Mouse (Mus musculus): ENCODE results near the gene Dgkd.

The Dgkd gene

DNA sequence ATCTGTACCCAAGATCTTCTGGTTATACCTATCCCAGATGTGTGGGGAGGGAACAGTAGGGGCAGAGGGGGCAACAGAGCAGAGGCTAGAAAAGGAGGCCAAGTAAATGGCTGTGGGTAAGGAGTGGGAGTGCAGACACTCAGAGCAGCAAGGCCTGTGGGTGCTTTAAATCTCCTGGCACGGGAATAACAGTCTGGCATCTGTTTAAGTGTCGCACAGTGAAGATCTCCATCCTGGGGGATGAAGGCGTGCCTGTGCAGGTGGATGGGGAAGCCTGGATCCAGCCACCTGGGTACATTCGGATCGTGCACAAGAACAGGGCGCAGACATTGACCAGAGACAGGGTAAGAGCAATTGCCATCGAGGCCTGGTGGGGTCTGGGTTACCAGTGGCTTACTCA, 83.0 kb downstream of the Dgkd start:
- DNase-seq (ENCODE audit: low spot score) = no peak

DNA sequence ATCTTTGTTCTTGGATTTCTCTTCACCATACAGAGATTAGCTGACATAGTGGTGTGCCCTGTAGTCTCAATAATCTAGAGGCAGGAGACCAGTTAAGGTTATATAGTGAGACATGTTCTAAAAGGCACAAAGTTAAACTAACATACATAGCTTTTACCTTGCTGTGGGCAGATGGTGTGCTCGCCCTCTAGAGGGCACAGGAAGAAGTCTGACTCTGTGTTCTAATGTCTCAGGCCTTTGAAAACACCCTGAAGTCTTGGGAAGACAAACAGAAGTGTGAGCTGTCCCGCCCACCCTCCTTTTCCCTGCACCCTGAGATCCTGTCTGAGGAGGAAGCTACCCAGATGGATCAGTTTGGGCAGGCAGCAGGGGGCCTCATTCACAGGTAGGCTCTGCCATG, 83.4 kb downstream of the Dgkd start:
- DNase-seq (ENCODE audit: low spot score) = no peak

DNA sequence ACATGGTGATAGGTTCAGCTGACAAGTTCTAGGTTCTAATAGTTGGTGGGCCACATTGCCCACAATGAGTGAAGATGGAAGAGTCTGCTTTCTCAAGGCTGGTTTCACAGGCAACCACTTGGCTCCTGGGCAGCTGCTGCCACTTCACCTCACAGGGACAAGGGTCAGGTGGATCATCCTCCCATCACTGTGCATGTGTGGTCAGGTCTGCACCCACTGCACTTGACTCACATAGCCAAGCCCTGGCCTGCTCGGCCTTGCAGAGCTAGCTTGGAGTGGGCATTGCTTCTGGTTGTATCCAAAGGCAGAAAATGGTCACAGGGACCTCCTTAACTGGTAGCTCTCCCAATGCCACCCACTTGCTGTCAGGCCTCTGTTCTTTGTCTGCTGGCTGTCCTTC, 88.7 kb downstream of the Dgkd start:
- no peak for DNase-seq (ENCODE audit: low spot score)

DNA sequence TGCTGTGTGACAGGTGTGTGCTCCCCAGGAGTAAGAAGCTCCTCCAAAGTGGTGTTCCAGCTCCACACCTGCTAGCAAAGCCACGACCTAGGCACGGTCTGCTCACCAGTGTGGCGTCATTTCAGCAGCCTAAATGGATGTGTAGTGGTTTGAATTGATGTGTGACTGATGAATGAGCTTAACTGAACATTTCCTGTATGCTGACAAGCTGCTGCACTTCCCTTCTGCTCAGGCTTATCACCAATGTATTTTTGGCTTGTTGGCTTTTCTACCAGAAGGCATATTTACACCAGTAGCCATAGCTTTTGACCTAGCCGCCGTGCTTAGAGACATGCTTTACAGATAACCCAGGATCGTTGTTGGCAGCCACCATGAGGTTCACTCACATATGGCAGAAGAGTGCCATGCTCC, 94.6 kb downstream of the Dgkd start:
- DNase-seq (ENCODE audit: low spot score) = no peak

DNA sequence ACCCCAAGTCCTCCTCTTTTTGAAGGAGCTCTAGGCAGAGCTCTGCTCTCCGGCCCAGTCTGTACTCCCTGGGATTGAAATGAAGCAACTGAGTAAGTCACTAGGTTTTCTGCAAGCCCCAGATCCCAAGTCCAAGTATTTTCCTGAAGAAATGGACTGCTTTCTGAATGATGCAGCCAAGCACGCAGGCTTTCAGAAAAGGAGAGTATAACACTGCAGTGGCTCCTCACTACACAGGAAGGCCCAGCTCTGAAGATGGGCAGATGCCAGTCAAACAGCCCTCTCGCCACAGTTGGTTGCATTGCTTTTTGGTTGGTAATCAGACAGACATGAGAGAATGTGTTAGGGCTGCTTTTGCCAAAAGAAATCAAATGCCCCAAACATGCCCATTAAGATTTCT, 98.6 kb downstream of the Dgkd start:
- no peak for DNase-seq (ENCODE audit: low spot score)

DNA sequence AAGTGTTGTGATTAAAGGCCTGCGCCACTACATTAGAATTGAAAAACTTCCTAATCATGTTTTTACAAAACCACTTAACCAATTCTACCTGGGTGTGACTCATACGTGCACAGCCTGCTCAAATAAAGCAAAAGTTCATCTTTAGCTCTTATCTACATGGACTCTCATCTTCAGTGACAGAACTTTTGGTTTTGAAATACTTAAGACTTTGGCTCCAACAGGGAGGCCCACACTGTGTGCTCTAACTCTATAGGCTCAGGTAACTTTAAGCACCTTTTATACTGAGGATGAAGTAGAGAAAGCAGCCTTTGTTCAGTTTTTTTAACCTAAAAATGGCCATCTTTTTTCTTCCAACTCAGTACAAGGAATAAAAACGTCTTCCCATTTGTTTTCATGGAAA, 100.0 kb downstream of the Dgkd start:
- DNase-seq (ENCODE audit: low spot score) = no peak

DNA sequence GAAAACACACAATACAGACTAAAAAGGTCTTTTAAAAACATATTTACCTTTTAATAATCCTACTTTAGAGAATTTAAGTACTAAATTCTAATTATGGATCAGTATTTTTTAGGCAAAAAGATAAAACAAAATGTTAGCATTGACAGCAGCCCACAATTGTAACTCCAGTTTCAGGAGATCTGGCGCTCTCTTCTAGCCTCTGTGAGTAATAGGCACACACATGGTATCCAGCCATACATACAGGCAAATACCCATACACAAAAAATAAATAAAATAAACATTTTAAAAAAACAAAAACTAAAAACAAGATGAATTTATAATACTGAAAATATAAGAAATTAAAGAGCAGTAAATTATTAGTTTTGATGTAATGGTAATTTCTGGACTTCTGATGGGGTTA, 105.8 kb downstream of the Dgkd start:
- no peak for DNase-seq (ENCODE audit: low spot score)

DNA sequence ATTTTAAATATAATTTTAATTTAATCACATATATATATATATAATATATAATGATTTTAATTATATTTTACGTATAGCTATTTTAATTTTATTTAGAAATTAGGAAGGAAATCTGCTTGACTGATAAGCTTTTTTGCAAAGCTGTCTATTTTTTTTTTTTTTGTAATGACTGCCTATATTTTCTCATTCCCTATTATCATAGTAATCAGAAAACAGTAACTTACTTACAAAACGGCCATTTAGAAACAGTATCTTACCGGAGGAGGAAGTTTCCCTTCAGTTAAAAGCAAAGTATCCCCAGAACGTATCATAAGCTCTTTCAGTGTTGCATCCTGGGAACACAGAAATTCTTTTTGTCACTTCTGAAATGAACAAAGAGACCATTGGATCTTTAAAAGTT, 106.4 kb downstream of the Dgkd start:
- DNase-seq (ENCODE audit: low spot score) = no peak

DNA sequence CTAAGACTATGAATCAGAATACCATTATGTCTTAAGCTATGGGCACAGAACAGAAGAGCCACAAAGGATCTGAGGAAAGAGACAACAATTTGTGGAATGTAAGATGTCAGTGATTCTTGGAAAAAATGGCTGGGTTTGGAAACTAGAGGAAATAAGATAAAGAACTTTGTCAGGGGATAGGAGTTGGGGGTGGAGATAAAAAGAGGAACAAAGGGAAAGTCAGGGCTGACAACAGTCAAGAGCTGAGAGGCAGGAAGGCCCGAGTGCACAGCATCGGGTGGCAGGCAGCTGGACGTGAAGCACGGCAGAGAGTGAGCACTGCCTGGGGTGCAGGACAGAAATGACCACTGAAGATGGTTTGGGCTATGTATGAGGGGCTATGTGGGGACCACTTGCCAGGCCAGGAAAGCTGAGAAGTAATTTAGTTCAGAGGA, 106.9 kb downstream of the Dgkd start:
- DNase-seq (ENCODE audit: low spot score) = no peak

DNA sequence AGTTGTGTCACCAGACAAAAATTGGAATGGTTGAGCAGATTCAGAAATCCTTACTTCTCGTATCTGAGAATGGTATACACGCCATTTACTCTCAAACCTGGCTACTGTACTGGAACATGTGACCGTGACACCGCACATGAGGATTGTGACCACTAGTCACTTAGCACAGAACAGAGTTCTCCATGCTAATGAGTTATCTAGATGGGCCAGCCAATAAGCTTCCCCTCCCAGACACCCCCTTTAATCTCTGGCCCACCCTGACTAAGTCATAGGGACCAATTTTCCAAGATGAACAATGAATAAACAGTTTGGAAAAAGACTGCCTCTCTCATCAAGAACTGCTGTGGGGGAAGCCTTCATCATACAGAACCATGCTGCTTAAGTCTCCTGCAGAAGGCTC, 107.7 kb downstream of the Dgkd start:
- DNase-seq (ENCODE audit: low spot score) = no peak

DNA sequence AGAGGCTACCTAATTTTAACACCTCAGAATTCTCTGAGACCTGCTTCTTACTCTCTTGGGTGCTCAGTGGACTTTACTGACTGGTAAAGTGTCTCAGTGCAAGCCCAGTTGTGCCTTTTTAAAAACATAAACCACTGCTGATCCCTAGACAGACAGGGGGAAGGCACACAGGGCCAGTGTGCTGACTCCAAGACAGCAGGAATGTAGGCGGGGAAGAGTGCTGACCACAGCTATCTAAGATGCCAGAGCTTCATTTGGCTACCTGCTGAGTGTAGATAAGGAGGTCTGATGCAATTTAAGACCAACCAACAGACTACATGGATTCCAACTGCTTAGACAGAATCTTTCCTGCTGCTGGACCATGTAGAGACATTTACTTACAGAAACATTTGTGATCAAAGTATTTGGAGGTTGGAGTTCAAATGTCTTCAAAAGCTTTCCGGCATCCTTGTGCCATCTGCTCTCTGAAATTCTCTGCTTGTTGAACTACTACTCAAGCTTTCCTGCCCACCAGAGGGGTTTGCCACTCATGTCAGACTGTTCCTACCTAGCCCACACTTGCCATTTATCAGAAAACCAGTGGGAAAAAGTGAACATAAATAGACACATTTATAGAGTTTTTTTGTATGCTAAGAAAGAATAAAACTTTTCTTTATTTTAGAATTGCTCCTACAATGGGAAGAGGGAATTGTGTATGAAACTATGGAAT, 108.5 kb downstream of the Dgkd start:
- DNase-seq (ENCODE audit: low spot score) = no peak

DNA sequence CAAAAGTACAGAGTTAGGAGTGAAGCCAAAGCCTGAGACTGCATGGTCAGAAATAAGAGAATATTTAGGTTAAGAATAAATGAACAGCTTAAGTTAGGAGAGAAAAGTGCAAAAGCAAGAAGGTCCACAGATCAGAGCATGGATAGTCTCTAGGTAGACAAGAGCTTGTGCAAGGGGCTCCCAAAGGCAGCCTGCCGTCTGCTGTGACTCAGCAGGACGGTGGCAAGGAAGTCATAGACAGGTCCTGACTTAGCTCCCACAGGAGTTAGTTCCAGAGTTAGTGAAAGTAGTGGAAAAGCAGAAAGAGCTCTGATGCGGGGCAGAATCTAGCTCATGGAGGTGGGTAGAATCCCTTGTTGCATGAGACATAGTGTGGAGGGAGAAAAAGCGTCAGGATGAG, 117.3 kb downstream of the Dgkd start:
- DNase-seq (ENCODE audit: low spot score) = no peak

DNA sequence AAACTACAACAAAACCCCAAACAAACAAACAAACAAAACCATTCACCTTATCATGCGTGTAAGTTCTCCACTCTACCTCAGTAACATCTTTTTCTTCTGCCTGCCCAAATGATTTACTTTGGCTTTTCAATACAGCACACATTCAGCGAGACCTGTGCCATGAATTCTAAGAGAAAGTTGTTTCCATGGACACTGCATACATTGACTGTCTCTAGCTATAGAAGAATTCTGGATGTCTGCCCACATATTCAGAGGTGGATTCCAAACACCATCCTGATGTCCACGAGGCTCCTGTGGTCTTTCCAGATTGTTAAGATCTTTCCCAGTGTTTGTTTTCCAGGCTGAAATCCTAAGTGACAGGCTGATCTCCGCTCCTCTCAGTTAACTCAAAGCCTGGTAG, 129.2 kb downstream of the Dgkd start:
- no peak for DNase-seq (ENCODE audit: low spot score)

DNA sequence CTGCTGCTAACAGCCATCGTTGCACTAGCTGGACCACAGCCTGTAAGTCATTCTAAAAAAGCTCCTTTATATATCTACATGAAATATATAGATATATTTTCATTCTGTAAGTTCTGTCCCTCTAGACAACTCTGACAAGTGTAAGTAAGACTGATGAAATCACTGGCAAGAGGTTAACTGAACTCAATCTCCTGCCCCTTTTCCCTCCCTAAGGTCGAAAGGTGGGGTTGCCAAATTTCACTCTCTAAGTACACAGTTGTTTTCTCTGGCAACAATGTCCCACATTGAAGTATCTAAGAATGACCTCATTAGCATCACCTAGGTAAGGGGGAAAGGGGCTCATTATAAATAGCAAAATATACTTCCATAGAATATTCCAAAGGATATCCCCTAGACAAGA, 139.6 kb downstream of the Dgkd start:
- no peak for DNase-seq (ENCODE audit: low spot score)
